Mouse (Mus musculus) C2C12 (cell line): ENCODE results near the gene Usp40.

Experiments used
- CEBPB ChIP-seq: IDR thresholded peaks from one replicate; pipeline ENCODE4 v1.6.1; 2011; ENCODE audit warnings: low read depth, mild to moderate bottlenecking, control low read depth, moderate library complexity
- CTCF ChIP-seq: IDR thresholded peaks from one replicate; pipeline ENCODE4 v1.5.1; 2011; ENCODE audit not compliant: control insufficient read depth, insufficient read depth, insufficient read length
- MAX ChIP-seq: IDR thresholded peaks from one replicate; pipeline ENCODE4 v1.6.1; 2011; ENCODE audit warnings: mild to moderate bottlenecking, control low read depth
- MYOG ChIP-seq: IDR thresholded peaks from one replicate; pipeline ENCODE4 v1.6.1; 2011; ENCODE audit not compliant: control insufficient read depth, insufficient read length; ENCODE audit errors: extremely low read depth
- USF1 ChIP-seq: IDR thresholded peaks from one replicate; pipeline ENCODE4 v1.6.1; 2011; ENCODE audit warnings: low read depth, mild to moderate bottlenecking, control low read depth, moderate library complexity

DNA sequence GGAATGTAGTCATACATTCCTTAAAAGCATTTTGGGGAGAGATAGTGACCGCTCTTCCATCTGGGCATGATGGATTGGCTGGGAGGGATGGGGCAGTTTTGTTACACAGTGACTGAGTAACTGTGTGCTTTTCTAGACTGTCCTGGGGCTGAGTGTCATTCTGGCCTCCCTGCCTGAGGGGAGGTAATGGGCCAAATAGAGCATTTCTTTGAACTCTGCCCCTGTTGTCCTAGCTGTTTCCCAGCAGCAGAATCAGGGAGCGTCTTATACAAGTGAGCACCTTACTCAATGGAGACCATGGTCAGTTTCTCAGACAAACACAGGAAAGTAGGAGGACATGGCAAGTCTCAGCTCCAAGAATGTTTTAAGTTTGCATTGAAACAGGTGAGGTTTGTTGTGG lies 111.4 kb downstream of the Usp40 start:
- TF ChIP-seq CTCF = no peak
- TF ChIP-seq USF1 = no peak
- no peak for TF ChIP-seq MAX
- TF ChIP-seq MYOG = no peak
- TF ChIP-seq CEBPB = no peak
